Comparison of ENCODE assay signal across 11 mouse cellular contexts in the genomic region with DNA sequence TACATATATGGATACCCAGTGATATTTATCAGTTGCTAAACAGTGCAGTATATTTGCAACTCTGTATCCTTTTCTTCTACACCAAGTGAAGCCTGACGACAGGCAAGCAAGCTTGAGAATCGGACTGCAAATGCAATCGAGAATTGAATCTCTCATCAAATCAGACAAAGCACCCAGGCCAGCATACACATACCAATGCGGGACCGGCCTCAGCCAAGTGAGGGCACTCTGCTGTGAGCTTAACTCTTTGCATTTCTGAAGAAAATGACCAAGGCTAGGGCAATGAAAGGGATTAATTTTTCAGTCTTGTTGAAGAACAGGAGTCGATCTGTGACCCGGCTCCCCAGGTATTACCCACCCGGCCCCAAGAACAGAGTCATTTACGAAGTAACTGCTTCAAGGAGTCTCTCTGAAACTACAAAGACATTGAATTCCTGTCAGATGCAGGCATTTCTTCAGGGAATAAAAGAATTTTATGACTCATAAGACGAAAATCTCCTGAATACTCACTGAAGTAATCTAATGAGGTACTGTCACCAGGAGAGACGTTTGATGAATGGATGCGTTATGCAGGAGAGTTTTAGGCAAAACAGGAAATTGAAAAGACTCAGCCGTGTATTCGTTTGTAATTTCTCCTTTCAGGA.
A peak's percentile ranks its signal among the peaks of the same experiment; 100 is the strongest.
DNase-seq lines count a peak whose midpoint lies in the region; ATAC-seq lines count a peak whose summit lies in the region.
"Had no signal": no experiment of that assay in that cellular context is flagged by ENCODE, and none has a peak within 500 bp of the region (broad histone marks: within the 10 kb centered on the region; RNA-seq: fewer than 3 reads in every experiment).

No protein-coding gene starts in this region.

- H3K9ac ChIP-seq in heart, embryonic 16.5 days (ENCODE audit: low read length), result no peak overlapping the region
- 0 out of 2 replicates have a peak overlapping the region, but pooled peaks have one; percentile 1 for H3K9ac ChIP-seq in midbrain, embryonic 14.5 days (replicated peaks; ENCODE audit: low read length)
- no peak overlapping the region for H3K9ac ChIP-seq in midbrain, embryonic 15.5 days
- H3K9ac ChIP-seq in forebrain, embryonic 15.5 days (replicated peaks), result no peak overlapping the region

- no peak overlapping the region for H3K4me3 ChIP-seq in heart, embryonic 16.5 days (ENCODE audit: low read length)
- H3K4me3 ChIP-seq in midbrain, embryonic 14.5 days (replicated peaks; ENCODE audit: low read depth, low read length), result no peak overlapping the region
- no peak overlapping the region for H3K4me3 ChIP-seq in midbrain, embryonic 15.5 days
- H3K4me3 ChIP-seq in forebrain, embryonic 15.5 days, result no peak overlapping the region

- H3K4me2 ChIP-seq in heart, embryonic 16.5 days (ENCODE audit: low read depth, low read length), result no peak overlapping the region
- H3K4me2 ChIP-seq in midbrain, embryonic 14.5 days (ENCODE audit: low read length), result no peak overlapping the region
- no peak overlapping the region for H3K4me2 ChIP-seq in midbrain, embryonic 15.5 days
- peak overlapping the region; percentile 21 for H3K4me2 ChIP-seq in forebrain, embryonic 15.5 days (replicated peaks)

- no peaks in the 10 kb centered on the region for H3K27me3 ChIP-seq in heart, embryonic 16.5 days (ENCODE audit: control insufficient read depth, insufficient read depth, low read length)
- no peaks in the 10 kb centered on the region for H3K27me3 ChIP-seq in midbrain, embryonic 14.5 days (ENCODE audit: control insufficient read depth, insufficient read depth, low read length)
- H3K27me3 ChIP-seq in midbrain, embryonic 15.5 days (replicated peaks), result no peaks in the 10 kb centered on the region
- no peaks in the 10 kb centered on the region for H3K27me3 ChIP-seq in forebrain, embryonic 15.5 days

- 58% methylated on average over 14 of the region's 14 CpGs for WGBS in heart, embryonic 16.5 days
- WGBS in midbrain, embryonic 14.5 days, result 43% methylated on average over 14 of the region's 14 CpGs
- 33% methylated on average over 14 of the region's 14 CpGs for WGBS in midbrain, embryonic 15.5 days
- WGBS in forebrain, embryonic 15.5 days, result 9% methylated on average over 14 of the region's 14 CpGs

- intact Hi-C loops in heart, postnatal 10 days (cut with DNase I), result no loop called here

- peak overlapping the region; percentile 13; the same call in 1 of the 2 replicates for H3K27ac ChIP-seq in heart, embryonic 16.5 days (ENCODE audit: low read length)
- no peak overlapping the region for H3K27ac ChIP-seq in midbrain, embryonic 14.5 days (replicated peaks; ENCODE audit: low read depth, low read length)
- no peak overlapping the region for H3K27ac ChIP-seq in midbrain, embryonic 15.5 days
- no peak overlapping the region; the same call in 1 of the 2 replicates for H3K27ac ChIP-seq in forebrain, embryonic 15.5 days (replicated peaks)

- DNase-seq in heart, postnatal 10 days, result no peak
- peak; percentile 49 for DNase-seq in midbrain, embryonic 14.5 days
- no peak for DNase-seq in urinary bladder, adult 18-20 months (ENCODE audit: low spot score in 2 of 2)
- DNase-seq in adrenal gland, postnatal 14 days, result no peak
- no peak for DNase-seq in left cerebral cortex, adult 18-20 months (ENCODE audit: low spot score in 2 of 2)
- DNase-seq: left cerebral cortex, postnatal 4 days; lung, postnatal 4 days; retina, postnatal 1 day had no signal

- no peaks in the 10 kb centered on the region for H3K9me3 ChIP-seq in heart, embryonic 16.5 days (replicated peaks; ENCODE audit: control insufficient read depth, low read length)
- no peaks in the 10 kb centered on the region for H3K9me3 ChIP-seq in midbrain, embryonic 14.5 days (ENCODE audit: control insufficient read depth, low read length)
- no peaks in the 10 kb centered on the region for H3K9me3 ChIP-seq in midbrain, embryonic 15.5 days
- H3K9me3 ChIP-seq in forebrain, embryonic 15.5 days, result no peaks in the 10 kb centered on the region

- no peak for ATAC-seq in heart, embryonic 16.5 days (replicated peaks; ENCODE audit: extremely low read depth, insufficient read depth, low FRiP score)
- ATAC-seq in midbrain, embryonic 14.5 days (ENCODE audit: low FRiP score, low TSS enrichment), result no peak
- ATAC-seq in midbrain, embryonic 15.5 days (replicated peaks), result no peak
- ATAC-seq in forebrain, embryonic 15.5 days (replicated peaks), result no peak

- H3K36me3 ChIP-seq in heart, embryonic 16.5 days (ENCODE audit: control insufficient read depth, insufficient read depth), result peaks cover 6% of the 10 kb centered on the region; the same call in 1 of the 2 replicates
- no peaks in the 10 kb centered on the region for H3K36me3 ChIP-seq in midbrain, embryonic 14.5 days (ENCODE audit: control insufficient read depth, insufficient read depth, low read length)
- no peaks in the 10 kb centered on the region for H3K36me3 ChIP-seq in midbrain, embryonic 15.5 days (replicated peaks)
- H3K36me3 ChIP-seq in forebrain, embryonic 15.5 days, result no peaks in the 10 kb centered on the region

- peaks cover 21% of the 10 kb centered on the region for H3K4me1 ChIP-seq in heart, embryonic 16.5 days (ENCODE audit: control insufficient read depth, insufficient read depth, low read length)
- peaks cover 4% of the 10 kb centered on the region; the same call in 1 of the 2 replicates for H3K4me1 ChIP-seq in midbrain, embryonic 14.5 days (ENCODE audit: control insufficient read depth, insufficient read depth, low read length)
- H3K4me1 ChIP-seq in midbrain, embryonic 15.5 days, result peaks cover 7% of the 10 kb centered on the region; the same call in 1 of the 2 replicates
- H3K4me1 ChIP-seq in forebrain, embryonic 15.5 days, result peaks cover 28% of the 10 kb centered on the region
